In genomic region chr2:129502641-129503040, GRCm38 (mm10) we compare ENCODE assay signal across 9 mouse cellular contexts. TPM values are rescaled to one million over a fixed set of nuclear protein-coding genes. Genes with fewer than 3 reads are reported as not detected.
DNase-seq lines count a peak whose midpoint lies in the region; ATAC-seq and TF ChIP-seq lines count a peak whose summit lies in the region.
"Had no signal": no experiment of that assay in that cellular context is flagged by ENCODE, and none has a peak within 500 bp of the region (broad histone marks: within the 10 kb centered on the region; RNA-seq: fewer than 3 reads in every experiment).

No protein-coding gene starts in this region.

- intact Hi-C loops in heart, postnatal 10 days (cut with DNase I), result loop anchor here (1.0 to 5.0 kb wide), 5 partner anchors 35 to 370 kb away; partner anchors contain the start of genes F830045P16Rik and Sirpa

- H3K79me2 ChIP-seq in CH12.LX (replicated peaks; ENCODE audit: control insufficient read depth, extremely low read depth, insufficient read depth, poor library complexity, severe bottlenecking), result no peaks in the 10 kb centered on the region

- 23% methylated on average over 6 of the region's 6 CpGs for WGBS in heart, embryonic 11.5 days (ENCODE audit: insufficient replicate concordance)

- no peak for TF ChIP-seq POLR2A in CH12.LX (IDR thresholded peaks at IDR 0.05; ENCODE audit: low read depth, low read length)

- H3K4me1 ChIP-seq in heart, embryonic 11.5 days (ENCODE audit: control insufficient read depth, insufficient read depth, low read length), result no peaks in the 10 kb centered on the region
- peaks cover 0 to 6% of the 10 kb centered on the region in 2 experiments; a peak in 2 of 4 replicates for H3K4me1 ChIP-seq in CH12.LX (ENCODE audit: control insufficient read depth in 1 of 2, insufficient read depth in 2 of 2)

- DNase-seq in heart, postnatal 10 days, result peak; percentile 74 to 81
- DNase-seq in CH12.LX (ENCODE audit: extremely low read depth), result peak; percentile 62
- peak; percentile 64 for DNase-seq in cerebellum, adult 11 months
- DNase-seq in forelimb bud, embryonic 11.5 days (ENCODE audit: low read depth, low spot score), result peak; percentile 43
- peak; percentile 69 to 80 for DNase-seq in layer of hippocampus, adult 18-20 months (ENCODE audit: low spot score in 2 of 2)
- DNase-seq in lung, postnatal 10 days, result peak; percentile 76
- DNase-seq in spleen, postnatal 36 days (ENCODE audit: low spot score in 2 of 2), result peak; percentile 57 to 66

- H3K4me3 ChIP-seq in heart, embryonic 11.5 days (ENCODE audit: low read depth, low read length), result no peak overlapping the region
- H3K4me3 ChIP-seq in CH12.LX (replicated peaks in 1 of 3; ENCODE audit: low read depth in 2 of 3, low read length in 2 of 3, poor library complexity in 1 of 3), result no peak overlapping the region

- no peak overlapping the region for H3K4me2 ChIP-seq in heart, embryonic 11.5 days
- H3K4me2 ChIP-seq in CH12.LX (ENCODE audit: insufficient read depth, low read depth, poor library complexity, severe bottlenecking), result no peak overlapping the region

- TF ChIP-seq CTCF in CH12.LX (conservative IDR thresholded peaks at IDR 0.05 in 1 of 2, IDR thresholded peaks at IDR 0.05 in 1 of 2; ENCODE audit: low read depth in 2 of 2, low read length in 2 of 2), result peak in 1 of 2 experiments; percentile 87; a peak in 3 of 4 replicates

- in situ Hi-C loops in CH12.LX (cut with MboI; ENCODE audit: low pct_ligation_motif_present, low pct_unique_long_range_greater_than_20kb, low sequenced_read_pairs), result no loop called here

- no peak overlapping the region for H3K9ac ChIP-seq in heart, embryonic 11.5 days (ENCODE audit: low read depth, low read length)
- no peak overlapping the region for H3K9ac ChIP-seq in CH12.LX (ENCODE audit: insufficient read depth, low read depth)

- no peak overlapping the region for H3K27ac ChIP-seq in heart, embryonic 11.5 days (ENCODE audit: low read depth, low read length)
- H3K27ac ChIP-seq in CH12.LX (ENCODE audit: insufficient read depth, low read depth), result no peak overlapping the region

- dilution Hi-C loops in CH12.LX (cut with MboI; ENCODE audit: extremely low pct_ligation_motif_present, extremely low pct_unique_long_range_greater_than_20kb, low sequenced_read_pairs), result no loop called here

- H3K9me3 ChIP-seq in heart, embryonic 11.5 days (replicated peaks; ENCODE audit: control insufficient read depth, low read length), result no peaks in the 10 kb centered on the region
- H3K9me3 ChIP-seq in CH12.LX (replicated peaks; ENCODE audit: low read length), result no peaks in the 10 kb centered on the region

- no peaks in the 10 kb centered on the region for H3K27me3 ChIP-seq in heart, embryonic 11.5 days (ENCODE audit: control insufficient read depth, insufficient read depth, low read length)
- no peaks in the 10 kb centered on the region for H3K27me3 ChIP-seq in CH12.LX (replicated peaks)

- TF ChIP-seq RAD21 in CH12.LX (IDR thresholded peaks at IDR 0.05; ENCODE audit: low read depth, low read length), result peak; percentile 92

- no peaks in the 10 kb centered on the region for H3K36me3 ChIP-seq in heart, embryonic 11.5 days (ENCODE audit: control insufficient read depth, insufficient read depth, low read length)
- no peaks in the 10 kb centered on the region for H3K36me3 ChIP-seq in CH12.LX (replicated peaks in 1 of 2; ENCODE audit: control insufficient read depth in 1 of 2, insufficient read depth in 1 of 2, low read length in 1 of 2)

- no peak for TF ChIP-seq EP300 in CH12.LX (IDR thresholded peaks at IDR 0.05; ENCODE audit: low read length)

- ATAC-seq in heart, embryonic 11.5 days (replicated peaks; ENCODE audit: insufficient number of reproducible peaks, low FRiP score, low TSS enrichment), result no peak

TF ChIP-seq in CH12.LX, 34 proteins besides CTCF, POLR2A, EP300 and RAD21:
- no peak for TF ChIP-seq MAFK (IDR thresholded peaks at IDR 0.05; ENCODE audit: insufficient replicate concordance, low read length)
- peak; percentile 76 for TF ChIP-seq ZC3H11A (IDR thresholded peaks at IDR 0.05; ENCODE audit: low read depth, low read length)
- peak; percentile 96 for TF ChIP-seq SMC3 (IDR thresholded peaks at IDR 0.05; ENCODE audit: low read depth, low read length)
TF ChIP-seq in CH12.LX: peak in this region for 2.

RNA-seq across cellular contexts. Expression of gene F830045P16Rik, which starts 33.8 kb away (rescaled TPM):
- total RNA-seq in heart, postnatal 10 days (2021), result not detected
- not detected in 2 replicates for polyA plus RNA-seq in heart, embryonic 11.5 days (2014; fragmentation: Nextera tagmentation; extraction: Ambion mirVana)
- total RNA-seq in CH12.LX (2012; rRNA removed) (not detected in 2 replicates), CH12.LX (2014; rRNA removed) (not detected in 2 replicates)
- polyA plus RNA-seq in CH12.LX (2012; ENCODE audit: insufficient read length, low read depth), result not detected in 2 replicates
- under 1 TPM; 0.22 to 0.43 TPM for total RNA-seq in layer of hippocampus, adult 18-20 months (2021)
- polyA plus RNA-seq: small intestine, adult 2 months had no signal
